Comparison of ENCODE assay signal across 16 mouse cellular contexts in the genomic region with DNA sequence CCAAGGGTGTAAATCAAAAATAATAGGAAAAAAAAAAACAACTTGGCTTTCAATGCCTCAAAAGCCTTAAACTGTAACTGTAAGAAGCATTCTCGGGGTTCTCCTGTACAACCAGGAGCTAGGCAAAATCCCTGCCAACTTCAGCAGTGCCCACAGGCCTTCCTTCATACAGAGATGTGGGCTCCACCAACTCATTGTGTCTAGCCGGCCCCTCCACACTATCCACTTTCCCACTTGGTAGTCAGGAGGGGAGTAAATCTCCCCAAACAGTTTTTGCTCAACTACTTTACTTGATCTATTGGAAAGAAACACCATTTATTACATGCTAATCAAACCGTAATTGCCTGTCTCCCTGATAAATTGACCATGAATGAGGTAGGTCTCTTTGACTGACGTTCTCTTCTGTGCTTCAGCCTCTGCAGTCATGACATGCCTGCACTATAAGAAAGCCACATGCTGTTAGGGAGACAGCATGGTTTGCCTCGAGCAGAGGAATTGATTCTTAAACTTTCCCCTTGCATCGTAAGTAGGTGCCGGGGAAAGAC.
DNase-seq lines count a peak whose midpoint lies in the region; ATAC-seq and TF ChIP-seq lines count a peak whose summit lies in the region.
"Had no signal": no experiment of that assay in that cellular context is flagged by ENCODE, and none has a peak within 500 bp of the region (broad histone marks: within the 10 kb centered on the region; RNA-seq: fewer than 3 reads in every experiment).

No protein-coding gene starts in this region.

- H3K9me3 ChIP-seq in forebrain, embryonic 14.5 days (replicated peaks; ENCODE audit: control insufficient read depth, low read length) = no peaks in the 10 kb centered on the region
- no peaks in the 10 kb centered on the region for H3K9me3 ChIP-seq in forebrain, postnatal 0 days (ENCODE audit: low read length)
- no peaks in the 10 kb centered on the region for H3K9me3 ChIP-seq in forebrain, embryonic 16.5 days (ENCODE audit: control insufficient read depth, low read length)
- H3K9me3 ChIP-seq in forebrain, embryonic 12.5 days = no peaks in the 10 kb centered on the region
- H3K9me3 ChIP-seq: embryonic facial prominence, embryonic 10.5 days; embryonic facial prominence, embryonic 12.5 days had no signal

- peak; percentile 51 for DNase-seq in forebrain, embryonic 14.5 days (ENCODE audit: low spot score)
- DNase-seq in forebrain, postnatal 0 days = no peak
- peak; percentile 71 for DNase-seq in brain, embryonic 14.5 days (ENCODE audit: low read depth)
- DNase-seq in right cerebral cortex, postnatal 14 days = no peak
- DNase-seq: adrenal gland, adult 2 months; adrenal gland, postnatal 10 days; adrenal gland, postnatal 25 days; cerebellum, adult 11-12 months; cerebellum, adult 2 months; cerebellum, adult 9-10 months; cerebellum, postnatal 10 days; cerebellum, postnatal 25 days had no signal

- no peak overlapping the region for H3K27ac ChIP-seq in forebrain, embryonic 14.5 days (ENCODE audit: low read depth, low read length)
- no peak overlapping the region for H3K27ac ChIP-seq in forebrain, postnatal 0 days (ENCODE audit: low read depth, low read length)
- H3K27ac ChIP-seq in forebrain, embryonic 16.5 days (ENCODE audit: low read length) = no peak overlapping the region
- no peak overlapping the region for H3K27ac ChIP-seq in forebrain, embryonic 12.5 days
- H3K27ac ChIP-seq: embryonic facial prominence, embryonic 10.5 days; embryonic facial prominence, embryonic 12.5 days had no signal

- TF ChIP-seq POLR2A in brain, embryonic 14.5 days (IDR thresholded peaks at IDR 0.05; ENCODE audit: borderline replicate concordance, extremely low read depth, insufficient read depth, insufficient read length, poor library complexity, severe bottlenecking) = no peak

- no peak for TF ChIP-seq CTCF in forebrain, postnatal 0 days (IDR thresholded peaks at IDR 0.05; ENCODE audit: low read depth)
- TF ChIP-seq CTCF in brain, embryonic 14.5 days (IDR thresholded peaks at IDR 0.05; ENCODE audit: borderline replicate concordance, extremely low read depth, insufficient read depth, insufficient read length) = no peak

- H3K4me1 ChIP-seq in forebrain, embryonic 14.5 days (ENCODE audit: control insufficient read depth, insufficient read depth, low read length) = no peaks in the 10 kb centered on the region
- no peaks in the 10 kb centered on the region for H3K4me1 ChIP-seq in forebrain, postnatal 0 days (ENCODE audit: insufficient read depth)
- peaks cover 4% of the 10 kb centered on the region; the same call in 1 of the 2 replicates for H3K4me1 ChIP-seq in forebrain, embryonic 16.5 days (replicated peaks; ENCODE audit: control insufficient read depth, insufficient read depth, low read length)
- peaks cover 10% of the 10 kb centered on the region; the same call in 1 of the 2 replicates for H3K4me1 ChIP-seq in forebrain, embryonic 12.5 days

- H3K9ac ChIP-seq in forebrain, embryonic 14.5 days (ENCODE audit: low read length) = no peak overlapping the region
- H3K9ac ChIP-seq in forebrain, postnatal 0 days = no peak overlapping the region
- H3K9ac ChIP-seq in forebrain, embryonic 16.5 days (replicated peaks; ENCODE audit: low read depth, low read length) = no peak overlapping the region
- H3K9ac ChIP-seq in forebrain, embryonic 12.5 days = no peak overlapping the region
- H3K9ac ChIP-seq: embryonic facial prominence, embryonic 12.5 days had no signal

- no peaks in the 10 kb centered on the region for H3K27me3 ChIP-seq in forebrain, embryonic 14.5 days (replicated peaks; ENCODE audit: control insufficient read depth, insufficient read depth, low read length)
- no peaks in the 10 kb centered on the region for H3K27me3 ChIP-seq in forebrain, postnatal 0 days (ENCODE audit: insufficient read depth, low read length)
- no peaks in the 10 kb centered on the region for H3K27me3 ChIP-seq in forebrain, embryonic 16.5 days (replicated peaks; ENCODE audit: control insufficient read depth, insufficient read depth, low read length)
- no peaks in the 10 kb centered on the region for H3K27me3 ChIP-seq in forebrain, embryonic 12.5 days
- H3K27me3 ChIP-seq: embryonic facial prominence, embryonic 12.5 days had no signal

- 41% methylated on average over 7 of the region's 7 CpGs for WGBS in forebrain, embryonic 14.5 days
- 35% methylated on average over 7 of the region's 7 CpGs for WGBS in forebrain, postnatal 0 days
- whole genome bisulfite sequencing in forebrain, embryonic 16.5 days = 30% methylated on average over 7 of the region's 7 CpGs
- 56% methylated on average over 7 of the region's 7 CpGs for WGBS in forebrain, embryonic 12.5 days

- no peak overlapping the region for H3K4me2 ChIP-seq in forebrain, embryonic 14.5 days (ENCODE audit: low read length)
- no peak overlapping the region for H3K4me2 ChIP-seq in forebrain, postnatal 0 days (ENCODE audit: low read depth)
- H3K4me2 ChIP-seq in forebrain, embryonic 16.5 days (ENCODE audit: low read length) = no peak overlapping the region
- no peak overlapping the region for H3K4me2 ChIP-seq in forebrain, embryonic 12.5 days
- H3K4me2 ChIP-seq: embryonic facial prominence, embryonic 12.5 days had no signal

- no peaks in the 10 kb centered on the region for H3K36me3 ChIP-seq in forebrain, embryonic 14.5 days (ENCODE audit: control insufficient read depth, insufficient read depth, low read length)
- no peaks in the 10 kb centered on the region for H3K36me3 ChIP-seq in forebrain, postnatal 0 days (ENCODE audit: insufficient read depth)
- no peaks in the 10 kb centered on the region for H3K36me3 ChIP-seq in forebrain, embryonic 16.5 days (ENCODE audit: control insufficient read depth, insufficient read depth)
- no peaks in the 10 kb centered on the region for H3K36me3 ChIP-seq in forebrain, embryonic 12.5 days (replicated peaks)
- H3K36me3 ChIP-seq: embryonic facial prominence, embryonic 10.5 days; embryonic facial prominence, embryonic 12.5 days had no signal

- no peak overlapping the region for H3K4me3 ChIP-seq in forebrain, embryonic 14.5 days (ENCODE audit: low read depth, low read length)
- H3K4me3 ChIP-seq in forebrain, postnatal 0 days (ENCODE audit: low read depth, low read length) = no peak overlapping the region
- H3K4me3 ChIP-seq in forebrain, embryonic 16.5 days (replicated peaks; ENCODE audit: low read length) = no peak overlapping the region
- no peak overlapping the region for H3K4me3 ChIP-seq in forebrain, embryonic 12.5 days (replicated peaks)
- H3K4me3 ChIP-seq: embryonic facial prominence, embryonic 10.5 days; embryonic facial prominence, embryonic 12.5 days had no signal

- 0 out of 2 replicates have a peak, but pooled peaks have one; percentile 60 for ATAC-seq in forebrain, embryonic 14.5 days
- no peak for ATAC-seq in forebrain, postnatal 0 days
- peak; percentile 52; the same call in 1 of the 2 replicates for ATAC-seq in forebrain, embryonic 16.5 days
- no peak for ATAC-seq in forebrain, embryonic 12.5 days (ENCODE audit: low FRiP score)

Comparison
In these comparisons a context has a peak if more than half of its experiments do, and no peak if none do; other contexts are left out.
1. ATAC-seq: peak in forebrain, embryonic 14.5 days (single experiment) and forebrain, embryonic 16.5 days (single experiment); none in forebrain, postnatal 0 days (single experiment) and forebrain, embryonic 12.5 days (single experiment).
2. DNase-seq: peak in forebrain, embryonic 14.5 days (single experiment) and brain, embryonic 14.5 days (single experiment); none in forebrain, postnatal 0 days (single experiment) and right cerebral cortex, postnatal 14 days (single experiment).